Mouse (Mus musculus) urinary bladder, postnatal 36 days (tissue): ENCODE measurements around the gene Rpp30.

Experiments
- DNase-seq, 2 experiments: peaks; one replicate each; pipeline ENCODE4 v3.0.0; 2022; ENCODE audit warnings: low spot score in 2 of 2, mixed read lengths in 1 of 2

The Rpp30 gene

GRCm38 (mm10) chr19:36128440-36128839, 44.9 kb downstream of the Rpp30 start:
- no peak for DNase-seq

GRCm38 (mm10) chr19:36129213-36129612, 45.7 kb downstream of the Rpp30 start:
- DNase-seq: peak; percentile 3 to 15

DNA sequence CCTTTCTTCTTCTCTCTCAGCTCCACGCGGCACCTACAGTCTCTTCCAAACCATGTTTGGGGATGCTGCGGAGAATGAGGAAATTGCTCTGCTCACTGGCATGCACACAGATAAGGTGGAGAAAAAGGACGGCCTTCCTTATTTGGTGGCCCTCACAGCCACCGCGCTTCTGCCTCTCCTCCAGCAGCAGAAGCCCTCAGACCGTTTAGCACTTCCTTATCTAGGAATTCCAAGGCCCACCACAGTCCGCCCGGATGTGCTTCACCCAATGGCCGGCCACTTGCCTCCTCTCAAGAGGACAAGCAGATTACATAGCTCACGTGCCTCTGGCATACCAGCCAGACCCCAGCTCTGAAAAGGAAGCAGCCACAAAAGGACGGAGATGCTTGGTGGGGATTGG, 46.1 kb downstream of the Rpp30 start:
- no peak for DNase-seq

DNA sequence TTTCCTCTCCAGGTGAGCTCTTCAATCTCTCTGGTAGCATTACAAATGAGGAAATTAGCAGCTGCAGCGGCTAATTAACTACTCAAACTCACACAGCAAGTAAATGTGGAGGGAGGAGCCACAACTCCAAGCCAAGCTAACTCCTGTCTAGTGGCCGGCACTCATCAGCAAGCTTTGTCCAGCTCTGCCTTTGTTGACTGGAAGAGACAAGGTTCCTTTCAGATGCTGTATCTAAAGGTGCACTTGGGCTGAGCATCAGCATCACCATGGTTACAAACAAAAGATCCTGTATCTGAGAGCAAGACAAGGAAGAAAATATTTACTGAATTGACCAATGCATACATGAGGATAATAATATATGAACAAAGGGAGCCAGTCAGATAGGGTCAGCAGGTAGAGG, 46.7 kb downstream of the Rpp30 start:
- DNase-seq: no peak

DNA sequence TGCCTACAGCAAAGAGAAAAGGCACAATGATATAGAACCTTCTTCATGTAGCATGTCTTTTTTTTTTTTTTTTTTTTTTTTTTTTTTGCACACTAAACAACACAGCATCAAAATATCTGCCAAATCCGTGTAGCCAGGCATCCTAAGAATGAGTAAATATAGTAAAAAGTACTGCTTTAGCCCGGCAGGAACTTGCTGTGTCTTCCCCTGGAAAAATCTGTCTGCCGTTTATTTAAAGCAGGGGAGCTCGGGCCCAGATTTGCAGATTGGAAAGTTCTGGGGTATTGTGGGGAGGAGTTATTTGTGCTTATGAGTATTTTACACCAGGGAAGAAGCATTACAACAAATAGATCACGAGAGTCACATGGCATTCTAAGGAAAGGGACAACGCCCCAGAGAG, 48.5 kb downstream of the Rpp30 start:
- no peak for DNase-seq

- DNase-seq: no peak
Measured at GRCm38 (mm10) chr19:36133064-36133463, 49.5 kb downstream of the Rpp30 start.

DNA sequence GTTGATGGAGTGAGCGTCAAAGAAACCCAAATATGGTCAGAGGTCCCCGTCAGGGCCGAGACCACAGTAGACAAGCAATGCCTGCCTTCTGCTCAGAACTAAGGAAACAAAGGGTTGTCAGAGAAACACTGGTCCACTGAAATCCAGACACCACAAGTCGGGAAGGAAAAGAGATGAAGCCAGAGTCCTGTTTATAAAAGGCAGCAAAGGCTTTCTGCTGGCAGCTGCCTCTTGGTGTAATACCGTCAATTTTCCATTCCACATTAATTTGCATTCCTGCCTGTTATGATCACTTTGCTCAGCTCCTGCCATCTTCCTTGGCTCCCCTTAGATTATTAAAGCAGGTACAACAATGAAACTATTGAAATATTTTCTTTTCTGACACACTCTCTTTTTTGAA, 50.2 kb downstream of the Rpp30 start:
- DNase-seq: no peak

- no peak for DNase-seq
Measured at GRCm38 (mm10) chr19:36143571-36143970, 60.1 kb downstream of the Rpp30 start.

- no peak for DNase-seq
Measured at GRCm38 (mm10) chr19:36148578-36148977, 65.1 kb downstream of the Rpp30 start.

DNA sequence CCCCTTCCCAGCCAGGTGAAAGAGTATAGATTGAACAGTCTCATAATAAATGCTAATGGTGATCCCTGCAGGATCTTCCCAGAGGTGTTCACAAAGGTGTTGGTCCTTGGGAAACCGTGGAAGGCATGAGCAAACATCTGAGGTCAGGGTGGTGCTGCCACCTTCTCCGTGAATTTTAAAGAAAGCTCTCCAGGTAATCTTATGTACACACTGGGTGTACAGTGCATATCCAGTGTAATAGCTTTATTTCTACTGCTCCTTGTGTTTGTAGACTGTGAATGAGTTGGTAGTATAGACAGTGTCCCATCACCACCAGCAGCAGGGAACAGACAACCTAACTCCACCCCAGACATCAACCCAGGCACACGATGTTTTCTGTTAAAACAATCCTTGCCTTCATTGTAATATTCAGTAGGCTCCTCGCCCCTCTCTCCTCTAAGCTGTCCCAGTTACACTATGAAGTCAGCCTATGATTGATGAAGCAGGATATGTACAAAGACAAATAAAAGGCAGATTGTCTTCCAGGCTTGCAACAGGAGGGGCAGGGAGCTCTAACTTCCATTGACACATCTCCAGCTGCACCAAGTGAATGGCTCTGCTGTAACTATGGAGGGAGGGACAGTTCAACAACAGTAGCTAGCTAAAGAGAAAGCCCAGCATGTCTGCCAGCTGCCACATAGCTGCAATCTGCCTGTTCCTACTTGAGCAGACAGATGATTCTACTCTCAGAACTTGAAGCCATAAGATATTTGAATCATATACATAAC, 66.9 kb downstream of the Rpp30 start:
- no peak for DNase-seq
